Mouse (Mus musculus) liver, postnatal 0 days (tissue): Measurements from ENCODE around the gene Macc1.

ENCODE experiments used
- CTCF ChIP-seq: sonication (generic); IDR thresholded peaks from 2 replicates; pipeline ENCODE4 v1.5.1; 2016; ENCODE audit warnings: antibody characterized with exemption, low read depth
- EP300 ChIP-seq: IDR thresholded peaks from 2 replicates; pipeline ENCODE4 v1.6.1; 2016; ENCODE audit warnings: antibody characterized with exemption, low read depth, mild to moderate bottlenecking

GRCm38 (mm10) chr12:119402796-119403195, 88.7 kb downstream of the Macc1 start:
- no peak for TF ChIP-seq CTCF
- TF ChIP-seq EP300: no peak
